Mouse (Mus musculus) olfactory bulb, adult 2 months (tissue): ENCODE measurements around the gene Supt5.
"Not testable (repeated sequence)": the region's sequence is repeated elsewhere in the genome, so short reads cannot be mapped to it uniquely, and the experiment has no call there.

Experiments
- CTCF ChIP-seq: fragments of 200-500 bp; IDR thresholded peaks from 2 replicates; pipeline ENCODE4 v1.5.1; 2012; ENCODE audit warnings: low read depth, mild to moderate bottlenecking, low read length, moderate library complexity; ENCODE audit not compliant: insufficient read depth
- POLR2A ChIP-seq: fragments of 200-500 bp; IDR thresholded peaks from 2 replicates; pipeline ENCODE4 v1.6.1; 2012; ENCODE audit warnings: mild to moderate bottlenecking, low read depth, low read length, moderate library complexity; ENCODE audit not compliant: insufficient read depth

DNA sequence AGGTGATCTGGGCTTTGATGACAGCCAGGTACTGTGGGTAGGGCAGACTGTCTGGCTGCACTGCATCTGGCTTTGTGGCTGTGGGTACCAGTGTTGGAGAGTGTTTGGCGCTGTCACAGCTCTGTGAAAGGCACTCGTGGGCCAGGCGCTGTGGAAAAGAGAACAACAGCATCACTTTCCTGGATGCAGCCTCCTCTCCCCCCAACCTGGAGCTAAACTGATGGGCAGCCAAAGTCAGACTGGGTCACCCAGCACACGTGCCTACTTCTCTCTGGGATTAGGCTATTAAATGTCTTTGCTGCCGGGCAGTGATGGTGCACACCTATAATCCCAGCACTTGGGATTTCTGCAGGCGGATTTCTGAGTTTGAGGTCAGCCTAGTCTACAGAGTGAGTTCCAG, 48.3 kb upstream of the Supt5 start:
- TF ChIP-seq CTCF, POLR2A: not testable (repeated sequence)
